Mouse (Mus musculus): ENCODE measurements around the gene Chrdl2. TPM values are rescaled to one million over a fixed set of nuclear protein-coding genes. Genes with fewer than 3 reads are reported as not detected.

The Chrdl2 gene
- polyA plus RNA-seq, 1 experiment: 0.34 TPM

- peaks cover 7% of the 10 kb centered on the region; the same call in 1 of the 2 replicates for H3K4me1 ChIP-seq (ENCODE audit: control insufficient read depth, insufficient read depth, insufficient read length, low read length)
- no peak overlapping the region for H3K27ac ChIP-seq (ENCODE audit: insufficient read depth, low read depth, low read length)
- H3K36me3 ChIP-seq (ENCODE audit: control insufficient read depth, insufficient read depth, low read length): no peaks in the 10 kb centered on the region
- H3K27me3 ChIP-seq (ENCODE audit: control insufficient read depth, insufficient read depth, low read length): no peaks in the 10 kb centered on the region
- H3K4me3 ChIP-seq (ENCODE audit: low read depth, low read length): no peak overlapping the region
- TF ChIP-seq POLR2A (IDR thresholded peaks at IDR 0.05; ENCODE audit: low read depth, low read length): no peak
- TF ChIP-seq CTCF (IDR thresholded peaks at IDR 0.05; ENCODE audit: extremely low read depth, insufficient read length, insufficient replicate concordance, low read depth, low read length): no peak
- 68% methylated on average over 5 of the region's 5 CpGs for WGBS
Measured at GRCm38 (mm10) chr7:99975819-99976575, 30.0 kb upstream of the Chrdl2 start.

- TF ChIP-seq POLR2A (IDR thresholded peaks at IDR 0.05; ENCODE audit: low read depth, low read length): no peak
- no peak for TF ChIP-seq CTCF (IDR thresholded peaks at IDR 0.05; ENCODE audit: extremely low read depth, insufficient read length, insufficient replicate concordance, low read depth, low read length)
- Histone ChIP-seq H3K4me3 (ENCODE audit: low read depth, low read length) (no peak overlapping the region), H3K36me3 (ENCODE audit: control insufficient read depth, insufficient read depth, low read length) (no peaks in the 10 kb centered on the region), H3K4me1 (ENCODE audit: control insufficient read depth, insufficient read depth, insufficient read length, low read length) (peaks cover 7% of the 10 kb centered on the region; the same call in 1 of the 2 replicates), H3K27me3 (ENCODE audit: control insufficient read depth, insufficient read depth, low read length) (no peaks in the 10 kb centered on the region), H3K27ac (ENCODE audit: insufficient read depth, low read depth, low read length) (no peak overlapping the region)
- 82% methylated on average over 2 of the region's 2 CpGs for WGBS
Measured at GRCm38 (mm10) chr7:99978041-99978440, 27.9 kb upstream of the Chrdl2 start.

GRCm38 (mm10) chr7:99979081-99979480 lies 26.9 kb upstream of the Chrdl2 start:
- WGBS: 14% methylated on average over 6 of the region's 6 CpGs
- no peak for TF ChIP-seq CTCF (IDR thresholded peaks at IDR 0.05; ENCODE audit: extremely low read depth, insufficient read length, insufficient replicate concordance, low read depth, low read length)
- H3K27ac ChIP-seq (ENCODE audit: insufficient read depth, low read depth, low read length): no peak overlapping the region

GRCm38 (mm10) chr7:99979546-99980131 lies 26.3 kb upstream of the Chrdl2 start:
- WGBS: under 1% methylated on average over 51 of the region's 51 CpGs
- TF ChIP-seq CTCF (IDR thresholded peaks at IDR 0.05; ENCODE audit: extremely low read depth, insufficient read length, insufficient replicate concordance, low read depth, low read length): no peak
- TF ChIP-seq POLR2A (IDR thresholded peaks at IDR 0.05; ENCODE audit: low read depth, low read length): no peak
- H3K27ac ChIP-seq (ENCODE audit: insufficient read depth, low read depth, low read length): peak overlapping the region; percentile 29; the same call in 1 of the 2 replicates
- H3K4me1 ChIP-seq (ENCODE audit: control insufficient read depth, insufficient read depth, insufficient read length, low read length): peaks cover 7% of the 10 kb centered on the region; the same call in 1 of the 2 replicates
- peak overlapping the region; percentile 98 for H3K4me3 ChIP-seq (ENCODE audit: low read depth, low read length)
- no peaks in the 10 kb centered on the region for H3K27me3 ChIP-seq (ENCODE audit: control insufficient read depth, insufficient read depth, low read length)
- no peaks in the 10 kb centered on the region for H3K36me3 ChIP-seq (ENCODE audit: control insufficient read depth, insufficient read depth, low read length)

More at GRCm38 (mm10) chr7:99979081-99979480, 26.9 kb upstream of the Chrdl2 start:
- no peaks in the 10 kb centered on the region for H3K36me3 ChIP-seq (ENCODE audit: control insufficient read depth, insufficient read depth, low read length)
- peak overlapping the region; percentile 98 for H3K4me3 ChIP-seq (ENCODE audit: low read depth, low read length)
- H3K4me1 ChIP-seq (ENCODE audit: control insufficient read depth, insufficient read depth, insufficient read length, low read length): peaks cover 7% of the 10 kb centered on the region; the same call in 1 of the 2 replicates
- no peaks in the 10 kb centered on the region for H3K27me3 ChIP-seq (ENCODE audit: control insufficient read depth, insufficient read depth, low read length)

- peaks cover 7% of the 10 kb centered on the region; the same call in 1 of the 2 replicates for H3K4me1 ChIP-seq (ENCODE audit: control insufficient read depth, insufficient read depth, insufficient read length, low read length)
- H3K27me3 ChIP-seq (ENCODE audit: control insufficient read depth, insufficient read depth, low read length): no peaks in the 10 kb centered on the region
- peak within 1 kb of the TSS; percentile 29; the same call in 1 of the 2 replicates for H3K27ac ChIP-seq (ENCODE audit: insufficient read depth, low read depth, low read length)
- TF ChIP-seq CTCF (IDR thresholded peaks at IDR 0.05; ENCODE audit: extremely low read depth, insufficient read length, insufficient replicate concordance, low read depth, low read length) (no peak), POLR2A (IDR thresholded peaks at IDR 0.05; ENCODE audit: low read depth, low read length) (peak; percentile 98)
- peak within 1 kb of the TSS; percentile 98 for H3K4me3 ChIP-seq (ENCODE audit: low read depth, low read length)
- H3K36me3 ChIP-seq (ENCODE audit: control insufficient read depth, insufficient read depth, low read length): no peaks in the 10 kb centered on the region
- WGBS: 0% methylated on average over 55 of the region's 55 CpGs
Measured at GRCm38 (mm10) chr7:99980132-99980591, 25.8 kb upstream of the Chrdl2 start, which contains the start of gene Rnf169. Gene Rnf169 (minus strand): TSS chr7:99980448.

GRCm38 (mm10) chr7:99981311-99981710 lies 24.7 kb upstream of the Chrdl2 start:
- TF ChIP-seq POLR2A (IDR thresholded peaks at IDR 0.05; ENCODE audit: low read depth, low read length) (no peak), CTCF (IDR thresholded peaks at IDR 0.05; ENCODE audit: extremely low read depth, insufficient read length, insufficient replicate concordance, low read depth, low read length) (no peak)
- Histone ChIP-seq H3K4me1 (ENCODE audit: control insufficient read depth, insufficient read depth, insufficient read length, low read length) (peaks cover 4% of the 10 kb centered on the region; the same call in 1 of the 2 replicates), H3K36me3 (ENCODE audit: control insufficient read depth, insufficient read depth, low read length) (no peaks in the 10 kb centered on the region), H3K27me3 (ENCODE audit: control insufficient read depth, insufficient read depth, low read length) (no peaks in the 10 kb centered on the region), H3K27ac (ENCODE audit: insufficient read depth, low read depth, low read length) (no peak overlapping the region), H3K4me3 (ENCODE audit: low read depth, low read length) (no peak overlapping the region)
- 14% methylated on average over 2 of the region's 2 CpGs for WGBS

Measured in small intestine, adult 2 months (tissue).